30 mouse cellular contexts compared by ENCODE assay signal in genomic region chr4:76444778-76445177, GRCm38 (mm10).
DNase-seq lines count a peak whose midpoint lies in the region; ATAC-seq and TF ChIP-seq lines count a peak whose summit lies in the region.
"Had no signal": no experiment of that assay in that cellular context is flagged by ENCODE, and none has a peak within 500 bp of the region (broad histone marks: within the 10 kb centered on the region; RNA-seq: fewer than 3 reads in every experiment).

No protein-coding gene starts in this region.

- H3K36me3 ChIP-seq in hindbrain, embryonic 13.5 days, result no peaks in the 10 kb centered on the region
- H3K36me3 ChIP-seq in hindbrain, embryonic 12.5 days, result no peaks in the 10 kb centered on the region
- H3K36me3 ChIP-seq in limb, embryonic 13.5 days, result no peaks in the 10 kb centered on the region
- H3K36me3 ChIP-seq in limb, embryonic 10.5 days, result no peaks in the 10 kb centered on the region
- H3K36me3 ChIP-seq in hindbrain, embryonic 16.5 days (ENCODE audit: control insufficient read depth, insufficient read depth, low read length), result no peaks in the 10 kb centered on the region
- no peaks in the 10 kb centered on the region for H3K36me3 ChIP-seq in midbrain, postnatal 0 days (ENCODE audit: insufficient read depth, low read length)
- H3K36me3 ChIP-seq: embryonic facial prominence, embryonic 12.5 days had no signal

- no peak for TF ChIP-seq CTCF in midbrain, postnatal 0 days (IDR thresholded peaks at IDR 0.05)

- peak overlapping the region; percentile 41 for H3K4me2 ChIP-seq in hindbrain, embryonic 13.5 days
- H3K4me2 ChIP-seq in hindbrain, embryonic 12.5 days (replicated peaks), result no peak overlapping the region
- H3K4me2 ChIP-seq in limb, embryonic 13.5 days (replicated peaks), result 0 out of 2 replicates have a peak overlapping the region, but pooled peaks have one; percentile 21
- peak overlapping the region; percentile 24 for H3K4me2 ChIP-seq in hindbrain, embryonic 16.5 days (ENCODE audit: low read length)
- H3K4me2 ChIP-seq in midbrain, postnatal 0 days (ENCODE audit: low read depth, low read length, poor library complexity, severe bottlenecking), result peak overlapping the region; percentile 15
- H3K4me2 ChIP-seq: embryonic facial prominence, embryonic 12.5 days; heart, embryonic 11.5 days; lung, embryonic 14.5 days had no signal

- H3K9ac ChIP-seq in hindbrain, embryonic 13.5 days, result peak overlapping the region; percentile 15; the same call in 1 of the 2 replicates
- no peak overlapping the region for H3K9ac ChIP-seq in hindbrain, embryonic 12.5 days
- no peak overlapping the region for H3K9ac ChIP-seq in limb, embryonic 13.5 days
- no peak overlapping the region for H3K9ac ChIP-seq in hindbrain, embryonic 16.5 days (ENCODE audit: low read depth, low read length)
- H3K9ac ChIP-seq in midbrain, postnatal 0 days (replicated peaks; ENCODE audit: low read length, poor library complexity, severe bottlenecking), result no peak overlapping the region
- H3K9ac ChIP-seq: embryonic facial prominence, embryonic 12.5 days; liver, embryonic 14.5 days; lung, embryonic 14.5 days had no signal

- no peaks in the 10 kb centered on the region for H3K9me3 ChIP-seq in hindbrain, embryonic 13.5 days
- H3K9me3 ChIP-seq in hindbrain, embryonic 12.5 days (replicated peaks), result no peaks in the 10 kb centered on the region
- H3K9me3 ChIP-seq in limb, embryonic 13.5 days, result no peaks in the 10 kb centered on the region
- H3K9me3 ChIP-seq in limb, embryonic 10.5 days (replicated peaks), result no peaks in the 10 kb centered on the region
- no peaks in the 10 kb centered on the region for H3K9me3 ChIP-seq in hindbrain, embryonic 16.5 days (ENCODE audit: control insufficient read depth, low read length)
- H3K9me3 ChIP-seq in midbrain, postnatal 0 days (ENCODE audit: low read length), result no peaks in the 10 kb centered on the region
- H3K9me3 ChIP-seq: embryonic facial prominence, embryonic 12.5 days had no signal

- no peak overlapping the region for H3K27ac ChIP-seq in hindbrain, embryonic 13.5 days
- H3K27ac ChIP-seq in hindbrain, embryonic 12.5 days, result no peak overlapping the region
- H3K27ac ChIP-seq in limb, embryonic 13.5 days, result no peak overlapping the region
- H3K27ac ChIP-seq in limb, embryonic 10.5 days, result no peak overlapping the region
- no peak overlapping the region for H3K27ac ChIP-seq in hindbrain, embryonic 16.5 days (ENCODE audit: low read depth, low read length)
- H3K27ac ChIP-seq in midbrain, postnatal 0 days (ENCODE audit: low read depth, low read length), result no peak overlapping the region
- H3K27ac ChIP-seq: embryonic facial prominence, embryonic 12.5 days; liver, embryonic 14.5 days; stomach, postnatal 0 days had no signal

- whole genome bisulfite sequencing in hindbrain, embryonic 13.5 days, result 60% methylated on average over 4 of the region's 4 CpGs
- WGBS in hindbrain, embryonic 12.5 days, result 56% methylated on average over 4 of the region's 4 CpGs
- WGBS in limb, embryonic 13.5 days, result 70% methylated on average over 4 of the region's 4 CpGs
- WGBS in limb, embryonic 10.5 days, result 59% methylated on average over 4 of the region's 4 CpGs
- 63% methylated on average over 4 of the region's 4 CpGs for WGBS in hindbrain, embryonic 16.5 days
- 85% methylated on average over 4 of the region's 4 CpGs for WGBS in midbrain, postnatal 0 days

- H3K4me3 ChIP-seq in hindbrain, embryonic 13.5 days, result peak overlapping the region; percentile 2
- H3K4me3 ChIP-seq in hindbrain, embryonic 12.5 days, result no peak overlapping the region
- H3K4me3 ChIP-seq in limb, embryonic 13.5 days, result no peak overlapping the region
- no peak overlapping the region for H3K4me3 ChIP-seq in limb, embryonic 10.5 days
- no peak overlapping the region for H3K4me3 ChIP-seq in hindbrain, embryonic 16.5 days (ENCODE audit: low read length)
- peak overlapping the region; percentile 6; the same call in 1 of the 2 replicates for H3K4me3 ChIP-seq in midbrain, postnatal 0 days (ENCODE audit: low read depth, low read length)
- H3K4me3 ChIP-seq: embryonic facial prominence, embryonic 12.5 days had no signal

- no peak for DNase-seq in limb, embryonic 10.5 days (ENCODE audit: low spot score)
- DNase-seq in midbrain, postnatal 0 days (ENCODE audit: low spot score), result no peak
- DNase-seq in lung, adult 18-20 months, result no peak
- DNase-seq: cerebellum, adult 18-20 months; cerebellum, postnatal 14 days; embryo, embryonic 11 days; gastrocnemius, postnatal 25 days; heart, adult 11 months; heart, postnatal 36 days; kidney, adult 11 months; kidney, postnatal 10 days; layer of hippocampus, postnatal 36 days; left cerebral cortex, postnatal 4 days; liver; lung, embryonic 14.5 days; lung, postnatal 14 days; right cerebral cortex, postnatal 4 days; thymus, adult 18-20 months; thymus, postnatal 25 days had no signal

- ATAC-seq in hindbrain, embryonic 13.5 days (ENCODE audit: low FRiP score), result no peak
- no peak for ATAC-seq in hindbrain, embryonic 12.5 days (ENCODE audit: low FRiP score)
- ATAC-seq in limb, embryonic 13.5 days (ENCODE audit: low FRiP score, low read depth), result no peak
- no peak for ATAC-seq in hindbrain, embryonic 16.5 days
- ATAC-seq in midbrain, postnatal 0 days (ENCODE audit: low FRiP score), result no peak
- ATAC-seq: CD4-positive, CD25-positive, alpha-beta regulatory T cell, adult 4 months; forebrain, embryonic 14.5 days; inflammation-experienced regulatory T-cells, adult 6 months had no signal

- H3K4me1 ChIP-seq in hindbrain, embryonic 13.5 days (replicated peaks), result peaks cover 34% of the 10 kb centered on the region
- peaks cover 18% of the 10 kb centered on the region for H3K4me1 ChIP-seq in hindbrain, embryonic 12.5 days
- peaks cover 26% of the 10 kb centered on the region for H3K4me1 ChIP-seq in limb, embryonic 13.5 days
- H3K4me1 ChIP-seq in limb, embryonic 10.5 days, result peaks cover 35% of the 10 kb centered on the region
- H3K4me1 ChIP-seq in hindbrain, embryonic 16.5 days (ENCODE audit: control insufficient read depth, insufficient read depth, low read depth, low read length), result peaks cover 12% of the 10 kb centered on the region
- H3K4me1 ChIP-seq in midbrain, postnatal 0 days (ENCODE audit: insufficient read depth, low read length), result no peaks in the 10 kb centered on the region

- no peaks in the 10 kb centered on the region for H3K27me3 ChIP-seq in hindbrain, embryonic 13.5 days
- H3K27me3 ChIP-seq in hindbrain, embryonic 12.5 days, result no peaks in the 10 kb centered on the region
- H3K27me3 ChIP-seq in limb, embryonic 13.5 days, result no peaks in the 10 kb centered on the region
- H3K27me3 ChIP-seq in limb, embryonic 10.5 days (ENCODE audit: low read depth, poor library complexity, severe bottlenecking), result no peaks in the 10 kb centered on the region
- no peaks in the 10 kb centered on the region for H3K27me3 ChIP-seq in hindbrain, embryonic 16.5 days (replicated peaks; ENCODE audit: control insufficient read depth, insufficient read depth, low read length)
- no peaks in the 10 kb centered on the region for H3K27me3 ChIP-seq in midbrain, postnatal 0 days (ENCODE audit: insufficient read depth, low read length)
- H3K27me3 ChIP-seq: embryonic facial prominence, embryonic 12.5 days had no signal

Comparison
In these comparisons a context has a peak if more than half of its experiments do, and no peak if none do; other contexts are left out.
1. H3K4me3 ChIP-seq: peak in hindbrain, embryonic 13.5 days (single experiment) and midbrain, postnatal 0 days (single experiment); none in hindbrain, embryonic 12.5 days (single experiment), limb, embryonic 13.5 days (single experiment), limb, embryonic 10.5 days (single experiment) and hindbrain, embryonic 16.5 days (single experiment).